Mouse (Mus musculus): ENCODE data around the gene Pgs1.

The Pgs1 gene

DNA sequence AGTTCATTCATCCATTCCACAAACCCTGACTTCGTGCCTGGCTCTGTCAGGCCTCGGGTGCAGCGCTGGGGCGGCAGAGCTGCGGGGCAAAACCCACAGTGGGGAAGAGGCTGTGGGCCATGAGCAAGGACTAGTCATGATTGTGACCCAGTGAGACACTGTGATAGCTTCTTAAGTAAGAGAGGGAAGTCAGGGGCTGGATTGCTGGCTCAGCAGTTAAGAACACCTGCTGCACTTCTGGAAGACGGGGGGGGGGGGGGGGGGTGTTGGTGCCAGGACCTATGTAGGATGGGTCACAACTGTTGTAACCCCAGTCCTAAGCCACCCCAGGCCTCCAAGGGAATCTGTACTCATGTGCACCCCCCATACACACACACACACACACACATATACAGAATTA is 15.0 kb upstream of the Pgs1 start:
- no peak overlapping the region for H3K4me3 ChIP-seq (replicated peaks; ENCODE audit: low read length)

DNA sequence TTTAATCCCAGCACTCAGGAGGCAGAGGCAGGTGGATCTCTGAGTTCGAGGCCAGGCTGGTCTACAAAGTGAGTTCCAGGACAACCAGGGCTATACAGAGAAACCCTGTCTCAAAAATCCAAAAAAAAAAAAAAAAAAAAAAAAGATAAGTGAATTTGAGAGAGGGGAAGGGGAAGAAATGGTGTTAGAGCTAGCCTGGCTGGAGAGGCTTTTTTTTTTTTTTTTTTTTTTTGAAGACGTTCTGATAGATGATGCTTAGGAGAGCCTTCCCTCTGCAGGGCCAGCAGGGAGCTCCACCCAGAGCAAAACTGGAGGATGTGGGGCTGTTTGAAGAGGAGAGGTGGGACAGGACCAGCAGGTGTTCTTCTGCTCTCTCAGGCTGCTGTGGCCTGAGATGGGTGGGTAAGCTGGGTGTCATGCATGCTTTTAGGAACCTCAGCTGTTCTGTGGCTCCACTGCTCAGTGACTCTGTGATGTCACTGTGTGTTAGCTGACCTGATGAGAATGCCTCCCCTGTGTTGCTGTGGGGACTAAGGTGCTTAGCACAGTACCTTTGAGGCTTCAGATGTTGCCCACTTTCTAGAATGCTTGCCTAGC is 14.3 kb upstream of the Pgs1 start:
- Histone ChIP-seq H3K36me3 (ENCODE audit: insufficient read depth, low read length) (peaks cover 18% of the 10 kb centered on the region), H3K27me3 (ENCODE audit: insufficient read depth, low read length) (peaks cover 2% of the 10 kb centered on the region; the same call in 1 of the 2 replicates), H3K4me1 (replicated peaks; ENCODE audit: low read depth, low read length) (peaks cover 78% of the 10 kb centered on the region), H3K9me3 (ENCODE audit: low read length) (no peaks in the 10 kb centered on the region), H3K4me3 (replicated peaks; ENCODE audit: low read length) (peak overlapping the region; percentile 45)
- TF ChIP-seq CTCF (conservative IDR thresholded peaks at IDR 0.05; ENCODE audit: low read length), result no peak
- no peak for TF ChIP-seq NANOG (IDR thresholded peaks at IDR 0.05; ENCODE audit: borderline replicate concordance, low read length)
- no peak for TF ChIP-seq POU5F1 (IDR thresholded peaks at IDR 0.05; ENCODE audit: borderline replicate concordance, low read length)

More for the DNA sequence above, 15.0 kb upstream of the Pgs1 start:
- no peak for TF ChIP-seq POU5F1 (IDR thresholded peaks at IDR 0.05; ENCODE audit: borderline replicate concordance, low read length)
- no peak for TF ChIP-seq NANOG (IDR thresholded peaks at IDR 0.05; ENCODE audit: borderline replicate concordance, low read length)
- TF ChIP-seq CTCF (conservative IDR thresholded peaks at IDR 0.05; ENCODE audit: low read length), result no peak
- H3K4me1 ChIP-seq (replicated peaks; ENCODE audit: low read depth, low read length), result peaks cover 78% of the 10 kb centered on the region
- no peaks in the 10 kb centered on the region for H3K9me3 ChIP-seq (ENCODE audit: low read length)
- peaks cover 25% of the 10 kb centered on the region for H3K36me3 ChIP-seq (ENCODE audit: insufficient read depth, low read length)
- peaks cover 2% of the 10 kb centered on the region; the same call in 1 of the 2 replicates for H3K27me3 ChIP-seq (ENCODE audit: insufficient read depth, low read length)

DNA sequence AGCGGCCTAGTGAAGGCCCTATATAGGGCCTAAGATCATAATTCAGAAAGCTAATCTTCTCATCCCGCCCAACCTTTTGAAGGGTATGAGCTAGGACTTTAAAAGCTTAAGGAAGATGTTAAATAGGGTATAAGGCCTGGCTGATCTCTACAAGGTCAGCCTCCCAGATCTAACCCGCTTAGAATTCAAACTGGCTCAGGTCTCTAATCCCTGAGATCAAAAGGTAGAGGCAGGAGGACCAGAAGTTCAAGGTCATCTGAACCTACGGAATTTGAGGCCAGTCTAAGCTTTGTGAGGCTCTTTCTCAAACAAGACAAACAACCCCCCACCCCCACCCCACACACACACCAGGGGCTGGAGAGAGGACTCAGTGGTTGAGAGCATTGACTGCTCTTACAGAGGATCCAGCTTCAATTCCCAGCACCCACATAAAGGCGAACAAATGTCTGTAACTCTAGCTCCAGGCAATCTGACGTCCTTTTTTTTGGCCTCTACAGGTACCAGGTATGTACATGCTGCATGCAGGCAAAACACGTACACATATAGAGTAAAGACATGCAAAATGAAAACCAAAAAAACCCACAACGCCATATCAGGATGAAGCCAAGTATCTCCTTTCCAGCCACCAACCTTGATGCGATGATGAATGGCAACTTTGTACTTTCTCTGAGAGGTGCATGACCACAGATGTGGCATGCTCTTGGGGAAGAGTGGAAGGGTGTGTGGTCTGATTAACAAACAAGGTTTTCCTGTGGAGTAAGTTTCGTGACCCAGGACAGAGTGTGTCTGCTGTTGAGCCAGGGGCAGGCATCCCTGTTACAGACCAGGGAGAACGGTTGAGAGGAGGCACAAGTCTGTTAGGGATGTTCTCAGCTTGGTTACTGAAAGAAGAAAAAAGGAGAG is 13.2 kb upstream of the Pgs1 start:
- Histone ChIP-seq H3K4me1 (replicated peaks; ENCODE audit: low read depth, low read length) (peaks cover 78% of the 10 kb centered on the region), H3K9me3 (ENCODE audit: low read length) (no peaks in the 10 kb centered on the region)
- TF ChIP-seq NANOG (IDR thresholded peaks at IDR 0.05; ENCODE audit: borderline replicate concordance, low read length) (peak; percentile 71; the same call in 1 of the 2 replicates), CTCF (conservative IDR thresholded peaks at IDR 0.05; ENCODE audit: low read length) (no peak)

DNA sequence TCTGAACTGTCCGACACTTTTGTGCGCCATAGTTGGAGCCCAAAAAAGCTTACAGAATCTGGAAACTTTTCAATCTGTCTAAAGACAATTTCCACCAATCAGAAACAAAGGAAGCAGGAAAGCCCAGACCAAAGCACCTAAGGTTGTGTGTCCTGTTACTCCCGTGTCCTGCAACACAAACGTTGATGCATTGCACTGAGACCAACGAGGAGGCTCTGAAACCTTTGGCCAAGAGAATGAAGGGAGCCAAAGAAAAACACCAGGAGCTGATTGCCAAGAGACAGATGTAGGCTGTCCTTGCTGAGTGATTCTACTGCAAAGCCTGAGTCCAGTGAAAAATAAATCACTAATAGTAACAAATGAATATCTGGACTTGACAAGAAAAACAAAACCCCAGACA is 12.5 kb upstream of the Pgs1 start:
- Histone ChIP-seq H3K9me3 (ENCODE audit: low read length) (no peaks in the 10 kb centered on the region), H3K4me1 (replicated peaks; ENCODE audit: low read depth, low read length) (peaks cover 85% of the 10 kb centered on the region), H3K27me3 (ENCODE audit: insufficient read depth, low read length) (peaks cover 2% of the 10 kb centered on the region; the same call in 1 of the 2 replicates), H3K36me3 (ENCODE audit: insufficient read depth, low read length) (no peaks in the 10 kb centered on the region; the same call in 1 of the 2 replicates), H3K4me3 (replicated peaks; ENCODE audit: low read length) (peak overlapping the region; percentile 55; the same call in 1 of the 2 replicates)
- TF ChIP-seq NANOG (IDR thresholded peaks at IDR 0.05; ENCODE audit: borderline replicate concordance, low read length) (no peak), CTCF (conservative IDR thresholded peaks at IDR 0.05; ENCODE audit: low read length) (no peak), POU5F1 (IDR thresholded peaks at IDR 0.05; ENCODE audit: borderline replicate concordance, low read length) (no peak)

More for the DNA sequence above, 13.2 kb upstream of the Pgs1 start:
- H3K36me3 ChIP-seq (ENCODE audit: insufficient read depth, low read length), result peaks cover 6% of the 10 kb centered on the region
- H3K4me3 ChIP-seq (replicated peaks; ENCODE audit: low read length), result peak overlapping the region; percentile 55
- peaks cover 2% of the 10 kb centered on the region; the same call in 1 of the 2 replicates for H3K27me3 ChIP-seq (ENCODE audit: insufficient read depth, low read length)

DNA sequence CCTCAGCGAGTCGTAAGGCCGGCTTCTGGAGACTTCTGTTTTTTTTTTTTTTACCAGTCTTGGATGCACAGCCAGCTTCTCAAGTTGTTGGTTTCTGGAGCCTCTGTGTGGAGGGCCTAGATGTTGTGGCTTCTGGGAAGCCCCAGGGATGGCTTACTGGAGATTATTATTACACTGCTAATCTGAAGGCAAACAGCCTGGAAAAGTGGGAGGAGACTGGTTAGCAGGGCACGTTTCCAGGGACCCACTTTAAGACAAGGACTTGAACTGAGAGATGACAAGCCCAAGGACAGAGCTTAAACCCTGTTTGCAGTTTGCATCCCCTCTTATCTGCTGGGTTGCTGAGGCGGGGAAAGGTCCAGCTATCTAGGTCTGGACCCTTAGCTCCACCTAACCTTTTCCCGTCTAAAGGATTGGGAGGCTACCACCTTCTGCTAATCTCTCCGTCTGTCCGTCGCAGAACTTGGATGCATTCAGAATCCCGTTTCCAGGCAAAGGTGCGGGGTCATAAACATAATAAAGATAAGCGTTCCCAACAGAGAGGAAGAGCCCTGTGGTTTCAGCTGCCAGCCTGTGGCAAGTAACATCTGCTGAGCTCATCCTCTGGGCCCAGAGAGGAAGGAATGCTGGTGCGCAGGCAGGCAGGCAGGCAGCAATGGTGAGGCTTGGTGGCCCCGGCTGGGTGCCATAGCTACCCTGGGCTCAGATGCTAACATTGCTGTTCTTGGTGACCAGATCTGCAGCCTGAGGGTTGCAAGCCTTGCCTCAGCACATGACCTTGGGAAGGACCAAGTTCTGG is 11.6 kb upstream of the Pgs1 start:
- Histone ChIP-seq H3K36me3 (ENCODE audit: insufficient read depth, low read length) (no peaks in the 10 kb centered on the region), H3K27me3 (ENCODE audit: insufficient read depth, low read length) (peaks cover 2% of the 10 kb centered on the region; the same call in 1 of the 2 replicates), H3K9me3 (ENCODE audit: low read length) (no peaks in the 10 kb centered on the region), H3K4me3 (replicated peaks; ENCODE audit: low read length) (peak overlapping the region; percentile 55), H3K4me1 (replicated peaks; ENCODE audit: low read depth, low read length) (peaks cover 93% of the 10 kb centered on the region)
- no peak for TF ChIP-seq NANOG (IDR thresholded peaks at IDR 0.05; ENCODE audit: borderline replicate concordance, low read length)
- TF ChIP-seq CTCF (conservative IDR thresholded peaks at IDR 0.05; ENCODE audit: low read length), result no peak
- no peak for TF ChIP-seq POU5F1 (IDR thresholded peaks at IDR 0.05; ENCODE audit: borderline replicate concordance, low read length)

DNA sequence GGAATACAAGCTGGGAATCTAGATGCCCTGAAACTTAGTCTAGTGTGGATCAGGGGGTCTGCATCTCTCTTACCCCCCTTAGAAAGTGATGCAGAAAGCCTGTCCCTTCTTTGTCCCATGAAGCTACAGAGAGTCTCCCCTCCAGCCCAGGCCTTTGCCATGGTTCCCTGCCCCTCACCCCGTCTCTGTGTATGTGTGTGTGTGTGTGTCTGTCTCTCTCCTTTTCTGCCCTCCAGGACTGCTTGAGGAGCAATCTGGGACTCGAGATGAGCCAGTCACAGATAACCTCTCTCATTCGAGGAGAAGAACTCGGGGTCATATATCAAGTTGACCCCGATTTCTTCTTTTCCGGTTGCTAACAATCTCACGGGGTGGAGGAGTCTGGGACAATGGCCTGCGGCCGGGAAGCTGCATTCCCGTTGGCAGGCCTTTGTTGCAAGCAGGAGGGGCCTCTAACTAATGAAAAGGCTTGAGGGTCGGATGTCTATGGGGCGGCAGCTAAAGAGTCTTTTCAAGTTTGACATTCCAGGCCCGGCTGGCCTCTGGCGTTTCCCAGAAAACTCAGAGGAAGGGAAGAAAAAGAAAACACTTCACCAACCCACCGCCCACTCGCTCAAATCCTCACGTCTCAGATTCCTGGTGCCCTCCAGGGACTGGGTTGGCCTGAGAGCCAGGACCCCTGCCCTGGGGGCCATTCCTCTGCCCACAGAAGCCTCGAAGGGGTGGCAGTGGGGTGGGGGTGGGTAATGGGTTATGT is 10.7 kb upstream of the Pgs1 start:
- Histone ChIP-seq H3K4me1 (replicated peaks; ENCODE audit: low read depth, low read length) (peaks cover 95% of the 10 kb centered on the region), H3K9me3 (ENCODE audit: low read length) (no peaks in the 10 kb centered on the region), H3K27me3 (ENCODE audit: insufficient read depth, low read length) (peaks cover 2% of the 10 kb centered on the region; the same call in 1 of the 2 replicates), H3K4me3 (replicated peaks; ENCODE audit: low read length) (peak overlapping the region; percentile 73), H3K36me3 (ENCODE audit: insufficient read depth, low read length) (no peaks in the 10 kb centered on the region)
- peak; percentile 83 for TF ChIP-seq NANOG (IDR thresholded peaks at IDR 0.05; ENCODE audit: borderline replicate concordance, low read length)
- no peak for TF ChIP-seq POU5F1 (IDR thresholded peaks at IDR 0.05; ENCODE audit: borderline replicate concordance, low read length)

DNA sequence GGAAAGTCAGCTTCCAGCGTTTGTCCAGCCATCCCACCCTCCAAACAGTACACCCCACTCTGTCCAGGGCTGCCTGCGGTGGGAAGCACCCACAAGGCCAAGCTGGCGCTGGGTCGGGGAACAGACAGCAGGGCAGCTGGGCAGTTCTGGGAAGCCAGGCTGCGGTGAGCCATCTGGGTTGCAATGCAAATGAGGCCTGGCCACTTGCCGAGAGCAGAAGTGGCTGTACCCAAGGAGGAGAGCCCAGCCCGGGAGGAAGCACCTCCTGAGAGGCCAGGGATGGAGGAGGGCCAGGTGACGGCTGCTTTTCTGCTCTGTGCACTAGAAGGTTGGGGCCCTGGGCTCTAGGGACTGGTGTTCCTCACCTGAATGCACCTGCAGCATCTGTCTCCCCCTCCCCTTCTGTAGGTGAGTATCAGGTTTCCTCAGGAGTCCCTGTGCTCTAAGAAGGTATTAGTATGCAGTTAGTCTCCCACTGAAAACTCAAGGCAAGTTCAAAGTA is 10.0 kb upstream of the Pgs1 start:
- Histone ChIP-seq H3K36me3 (ENCODE audit: insufficient read depth, low read length) (no peaks in the 10 kb centered on the region), H3K9me3 (ENCODE audit: low read length) (no peaks in the 10 kb centered on the region), H3K4me1 (replicated peaks; ENCODE audit: low read depth, low read length) (peaks cover 94% of the 10 kb centered on the region), H3K27me3 (ENCODE audit: insufficient read depth, low read length) (no peaks in the 10 kb centered on the region), H3K4me3 (replicated peaks; ENCODE audit: low read length) (peak overlapping the region; percentile 73)
- TF ChIP-seq CTCF (conservative IDR thresholded peaks at IDR 0.05; ENCODE audit: low read length) (no peak), POU5F1 (IDR thresholded peaks at IDR 0.05; ENCODE audit: borderline replicate concordance, low read length) (no peak; the same call in 1 of the 2 replicates), NANOG (IDR thresholded peaks at IDR 0.05; ENCODE audit: borderline replicate concordance, low read length) (peak; percentile 10; the same call in 1 of the 2 replicates)

Data from E14TG2a.4 (cell line).